Mouse (Mus musculus) brain, embryonic 18.5 days (tissue): ENCODE results near the gene Ankzf1.

ENCODE experiments used
- DNase-seq: peaks from one replicate; pipeline ENCODE4 v3.0.0-alpha.2; 2012; ENCODE audit warnings: low read depth, low spot score

Gene Ankzf1

DNA sequence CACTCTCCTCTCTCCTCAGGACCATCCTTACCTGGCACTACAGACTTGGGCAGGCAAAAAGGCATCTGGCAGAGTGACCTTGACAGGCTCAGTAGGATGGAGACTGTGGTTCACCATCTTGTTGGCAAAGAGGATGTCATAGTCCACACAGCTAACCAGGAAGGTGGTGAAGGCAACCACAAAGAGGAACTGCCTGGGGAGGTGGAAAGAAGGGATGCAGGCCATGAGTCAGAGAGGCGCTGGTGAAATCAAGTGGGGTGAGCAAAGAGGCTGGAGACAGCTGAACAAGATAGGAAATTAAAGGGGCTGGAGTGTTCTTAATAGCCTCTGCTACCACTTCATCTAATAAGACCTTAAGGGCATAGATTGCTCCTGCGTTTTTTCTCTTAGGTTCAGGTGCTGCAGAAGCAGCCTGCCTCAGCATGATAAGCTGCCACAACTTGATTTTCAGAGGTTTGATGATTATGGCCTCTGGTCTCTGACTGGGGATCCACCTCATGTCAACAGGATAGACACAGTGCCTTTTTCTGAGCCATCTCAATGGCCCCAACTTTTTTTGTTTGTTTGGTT, 4.0 kb upstream of the Ankzf1 start:
- no peak for DNase-seq

DNA sequence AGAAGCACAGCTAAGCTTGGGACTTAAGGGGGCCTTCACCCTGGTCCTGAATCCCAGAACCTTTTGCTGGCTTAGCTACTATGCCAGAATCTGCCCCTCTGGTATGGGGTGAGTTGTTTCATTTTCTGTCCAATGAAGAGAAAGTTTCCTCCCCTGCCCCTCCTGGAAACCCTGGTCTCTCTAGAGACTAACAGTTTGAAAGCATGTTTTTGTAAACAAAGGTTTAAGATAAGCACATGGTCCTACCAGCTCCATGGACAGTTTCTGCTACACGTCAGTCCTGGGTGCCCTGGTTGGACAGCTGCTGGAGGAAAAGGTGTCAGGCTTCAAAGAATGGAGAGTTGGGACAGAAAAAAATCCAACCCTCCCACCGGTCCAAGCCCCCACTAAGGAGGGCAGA, 1.4 kb upstream of the Ankzf1 start:
- no peak for DNase-seq

DNA sequence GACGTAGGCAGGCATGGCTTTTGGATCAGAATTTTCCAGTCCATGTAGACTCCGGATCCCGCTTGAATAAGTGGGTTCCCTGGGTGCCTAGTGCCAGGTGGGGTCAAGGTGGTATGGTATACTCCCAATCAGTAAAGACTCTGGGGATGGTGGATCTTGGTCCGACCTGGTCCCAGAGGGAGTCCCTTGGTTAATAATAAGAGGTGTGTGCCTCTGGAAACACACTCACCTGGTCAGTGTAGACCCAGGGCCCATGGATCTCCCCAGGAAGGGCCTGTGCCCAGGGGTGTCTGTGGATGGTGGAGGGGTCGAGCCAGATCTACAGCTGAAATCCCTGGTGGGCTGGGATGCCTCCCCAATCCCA, 711 bp upstream of the Ankzf1 start:
- no peak for DNase-seq

DNA sequence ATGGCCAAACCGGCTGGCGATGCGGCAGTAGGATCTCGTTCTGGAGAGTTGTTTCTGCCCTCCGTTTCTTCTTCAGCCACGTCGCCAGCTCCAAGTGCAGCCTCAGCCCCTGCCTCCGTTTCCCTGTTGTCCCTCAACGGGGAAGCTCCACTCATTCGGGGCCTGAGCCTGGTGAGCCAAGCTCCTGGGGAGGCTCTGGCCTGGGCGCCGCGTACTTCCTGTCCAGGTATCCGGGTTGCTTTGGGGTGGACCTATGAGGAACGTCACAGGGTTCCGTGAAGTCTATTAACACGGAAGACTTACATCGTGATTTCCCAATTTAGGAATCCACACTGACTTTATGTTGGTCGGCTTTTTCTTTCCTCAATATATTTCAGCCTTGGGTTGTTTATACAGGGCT, 501 bp downstream of the Ankzf1 start:
- DNase-seq, result no peak

DNA sequence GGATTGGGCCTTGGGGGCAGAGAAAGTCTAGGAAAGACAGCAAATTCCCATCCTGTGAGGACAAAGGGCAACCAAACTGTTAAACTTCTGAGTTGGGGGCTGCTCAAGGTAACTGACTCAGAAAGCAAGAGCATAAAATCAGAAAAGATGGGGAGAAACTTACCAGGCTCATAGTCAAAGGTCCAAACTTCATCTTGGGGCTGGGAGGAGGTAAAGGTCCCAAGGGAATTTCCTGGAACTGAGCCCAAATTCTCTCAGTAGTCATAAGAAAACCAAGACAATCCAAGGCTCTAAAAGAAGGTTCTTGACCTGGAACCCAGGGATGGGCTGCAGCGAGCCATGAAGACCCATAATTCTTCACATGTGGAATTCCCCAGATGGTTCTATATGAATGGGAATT, 9.3 kb downstream of the Ankzf1 start:
- no peak for DNase-seq

DNA sequence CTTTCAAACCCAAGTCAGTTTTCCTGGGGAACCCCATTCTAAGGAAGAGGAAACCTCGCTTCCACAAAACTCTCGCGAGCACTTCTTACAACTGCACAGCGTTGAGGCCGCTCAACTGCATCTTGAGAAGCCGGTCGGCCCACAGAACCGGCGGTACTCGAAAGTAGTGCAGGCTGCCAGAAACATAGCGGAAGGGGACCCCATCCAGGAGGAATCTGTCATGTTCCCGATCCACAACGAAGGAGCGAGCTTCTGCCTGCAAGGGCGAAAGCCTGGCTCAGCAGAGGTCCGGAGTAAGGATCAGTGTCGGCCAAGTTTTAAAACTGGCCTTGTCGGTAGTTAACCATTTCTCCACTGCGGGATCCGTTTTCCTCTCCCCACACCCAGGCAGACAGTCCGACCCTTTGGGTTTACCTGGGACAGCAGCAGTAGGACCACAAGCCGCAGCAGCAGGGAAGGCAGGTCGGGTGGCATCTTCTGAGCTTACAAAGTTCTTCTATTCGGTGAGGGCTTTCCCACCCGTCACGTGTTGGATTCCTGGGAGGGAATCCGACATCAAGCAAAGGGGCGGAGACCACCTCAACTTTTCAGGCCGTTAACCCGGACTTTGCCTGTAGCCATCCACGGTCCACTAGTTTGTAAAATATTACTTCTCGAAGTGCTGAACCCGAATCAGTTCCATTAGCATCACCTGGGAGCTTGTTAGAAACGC, 17.2 kb downstream of the Ankzf1 start:
- DNase-seq, result no peak

DNA sequence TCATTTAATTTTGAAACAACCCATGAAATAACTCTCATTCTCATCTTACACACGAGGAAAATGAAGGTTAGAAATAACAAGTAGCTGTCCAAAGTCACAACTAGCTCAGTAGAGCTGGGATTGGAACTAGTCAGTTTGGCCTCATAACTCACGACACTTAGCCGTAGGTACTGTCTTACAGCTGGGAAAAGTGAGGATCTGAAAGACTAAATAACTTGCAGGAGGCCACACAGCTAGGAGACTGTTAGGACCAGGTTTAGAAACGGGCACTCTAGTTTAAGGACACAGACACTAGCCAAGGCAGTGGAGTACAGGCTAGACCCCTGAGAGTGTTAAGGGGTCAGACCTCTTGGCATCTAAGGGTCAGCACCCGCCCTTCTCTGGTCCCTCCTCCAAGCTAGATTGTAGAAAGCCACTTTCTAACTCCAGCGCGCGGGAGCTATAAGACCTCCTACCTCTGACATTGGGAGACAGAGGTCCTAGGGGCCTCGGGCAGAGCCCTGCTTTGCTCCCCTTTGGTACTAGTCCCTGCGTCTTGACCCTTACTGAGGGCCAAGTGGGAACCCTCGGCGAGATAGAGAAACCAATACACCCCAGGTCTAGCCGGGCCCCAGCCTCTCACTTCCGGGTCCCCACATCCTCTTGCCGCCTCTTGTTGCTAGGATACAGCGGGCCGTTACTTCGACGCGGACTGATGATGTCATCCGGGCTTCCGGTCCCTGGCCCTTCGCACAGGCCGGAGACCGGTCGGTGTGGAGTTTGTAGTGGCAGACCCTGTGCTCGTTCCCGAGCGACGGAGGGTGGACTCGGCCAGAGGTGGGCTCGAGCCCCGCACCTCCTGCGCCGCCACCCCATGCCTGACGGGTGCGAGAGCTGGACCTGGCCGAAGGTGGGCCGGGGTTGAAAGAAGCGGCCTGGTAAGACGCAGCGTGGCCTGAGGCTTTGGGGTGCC, 18.5 kb downstream of the Ankzf1 start, which contains the start of the genes Glb1l and Stk16:
Gene Glb1l (minus strand): TSS at position 678 of the 952 bp plus-strand sequence.
Gene Stk16 (plus strand): TSS at position 703 of the 952 bp plus-strand sequence.
- peak; percentile 91 for DNase-seq

DNA sequence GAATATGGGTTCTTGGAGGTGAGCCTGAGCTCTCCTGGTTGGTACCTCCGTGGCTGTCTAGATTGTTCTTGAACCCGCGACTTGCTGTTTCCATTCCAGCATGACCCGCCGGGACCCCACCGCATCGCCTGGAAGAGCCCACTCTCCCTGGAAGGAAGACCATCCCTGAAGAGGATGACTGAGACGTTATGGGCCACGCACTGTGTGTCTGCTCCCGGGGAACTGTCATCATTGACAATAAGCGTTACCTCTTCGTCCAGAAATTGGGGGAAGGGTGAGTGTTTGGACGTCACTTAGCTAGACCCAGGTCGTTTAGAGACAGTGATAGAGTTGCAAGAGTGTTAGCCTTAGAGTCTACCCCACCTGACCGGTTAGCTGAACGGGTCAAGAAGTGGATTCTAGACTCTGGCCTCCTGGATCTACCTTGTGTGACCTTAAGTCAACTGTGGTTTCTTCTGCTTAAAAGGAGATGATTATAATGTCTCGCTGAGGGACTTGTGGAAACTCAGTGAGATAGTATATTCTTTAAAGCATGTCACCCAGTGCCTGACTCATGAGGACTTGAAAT, 19.3 kb downstream of the Ankzf1 start:
- DNase-seq, result no peak

DNA sequence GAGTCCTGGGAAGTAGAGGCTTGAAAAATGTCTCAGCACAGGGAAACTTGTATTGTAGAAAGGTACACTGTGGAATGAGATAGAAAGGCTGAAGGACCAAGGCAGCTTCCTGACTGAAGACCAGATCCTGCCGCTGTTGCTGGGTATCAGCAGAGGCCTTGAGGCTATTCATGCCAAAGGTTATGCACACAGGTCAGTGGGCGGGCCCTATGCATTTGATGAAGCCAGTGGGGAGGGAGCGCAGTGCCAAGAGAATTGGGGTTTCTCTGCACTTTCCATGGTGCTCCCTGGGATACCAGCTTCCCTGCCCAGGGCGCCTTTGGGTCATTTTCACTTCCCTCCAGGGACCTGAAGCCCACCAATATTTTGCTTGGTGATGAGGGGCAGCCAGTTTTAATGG, 20.6 kb downstream of the Ankzf1 start:
- DNase-seq, result no peak

DNA sequence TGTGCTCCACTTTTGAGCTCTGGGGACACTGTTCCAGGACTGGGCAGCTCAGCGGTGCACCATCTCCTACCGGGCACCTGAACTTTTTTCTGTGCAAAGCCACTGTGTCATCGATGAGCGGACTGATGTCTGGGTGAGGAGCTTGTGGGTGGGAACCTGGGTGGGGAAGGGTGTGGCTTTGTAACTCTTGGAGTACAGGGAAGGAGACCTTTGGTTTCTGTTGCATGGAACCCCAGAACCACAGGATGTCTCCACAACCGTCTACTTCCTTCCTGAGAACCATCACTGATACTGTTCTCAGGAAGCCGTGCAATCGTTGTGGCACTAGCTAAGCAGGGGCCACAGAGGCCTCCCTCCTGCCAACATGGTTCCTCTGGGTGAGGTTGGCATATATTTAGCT, 21.1 kb downstream of the Ankzf1 start:
- no peak for DNase-seq

DNA sequence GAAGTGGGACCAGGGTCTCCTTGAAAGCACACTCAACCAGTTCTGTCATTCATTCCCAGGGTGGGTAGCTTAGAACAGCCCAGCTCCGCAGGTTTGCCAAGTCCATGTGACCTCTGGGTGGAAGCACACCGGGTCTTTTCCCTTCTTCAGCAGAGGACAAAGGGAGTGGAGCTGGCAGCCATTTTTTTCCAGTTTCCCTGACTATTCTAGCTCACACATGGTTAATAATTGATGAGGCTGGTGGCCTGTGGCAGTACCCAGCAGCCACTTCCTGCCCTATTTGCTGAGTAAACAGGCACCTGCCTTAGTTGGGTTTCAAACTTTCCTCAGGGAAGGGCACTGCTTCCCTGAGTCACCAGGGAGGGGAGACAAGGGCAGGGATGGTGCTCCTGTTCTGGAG, 22.5 kb downstream of the Ankzf1 start:
- DNase-seq, result no peak

DNA sequence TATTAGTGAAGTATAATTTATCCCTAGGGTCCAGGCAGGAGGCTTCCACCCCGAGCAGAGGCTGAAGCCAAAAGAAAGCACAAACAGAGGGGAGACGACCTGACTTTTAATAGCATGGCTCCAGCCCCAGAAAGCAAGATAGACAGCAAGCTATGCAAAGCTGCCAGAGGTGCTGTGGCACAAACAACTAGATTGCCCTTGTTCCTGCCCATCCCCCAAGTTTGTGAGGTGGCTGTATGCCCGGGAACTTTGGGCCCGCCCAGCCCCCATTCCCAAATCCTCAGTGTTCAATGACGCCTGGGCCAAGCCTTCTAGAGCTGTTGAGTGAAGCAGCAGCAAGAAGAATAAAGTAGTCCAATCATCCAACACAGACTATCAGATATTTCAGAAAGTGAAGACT, 22.9 kb downstream of the Ankzf1 start:
- no peak for DNase-seq

DNA sequence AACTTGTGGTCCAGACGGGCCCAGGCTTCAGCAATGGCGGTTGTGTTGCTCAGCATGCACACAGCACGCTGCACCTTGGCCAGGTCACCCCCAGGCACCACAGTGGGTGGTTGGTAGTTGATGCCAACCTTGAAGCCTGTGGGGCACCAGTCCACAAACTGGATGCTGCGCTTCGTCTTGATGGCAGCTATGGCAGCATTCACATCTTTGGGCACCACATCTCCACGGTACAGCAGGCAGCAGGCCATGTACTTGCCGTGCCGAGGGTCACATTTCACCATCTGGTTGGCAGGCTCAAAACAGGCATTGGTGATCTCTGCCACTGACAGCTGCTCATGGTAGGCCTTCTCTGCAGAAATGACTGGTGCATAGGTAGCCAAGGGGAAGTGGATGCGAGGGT, 23.8 kb downstream of the Ankzf1 start:
- DNase-seq, result no peak

DNA sequence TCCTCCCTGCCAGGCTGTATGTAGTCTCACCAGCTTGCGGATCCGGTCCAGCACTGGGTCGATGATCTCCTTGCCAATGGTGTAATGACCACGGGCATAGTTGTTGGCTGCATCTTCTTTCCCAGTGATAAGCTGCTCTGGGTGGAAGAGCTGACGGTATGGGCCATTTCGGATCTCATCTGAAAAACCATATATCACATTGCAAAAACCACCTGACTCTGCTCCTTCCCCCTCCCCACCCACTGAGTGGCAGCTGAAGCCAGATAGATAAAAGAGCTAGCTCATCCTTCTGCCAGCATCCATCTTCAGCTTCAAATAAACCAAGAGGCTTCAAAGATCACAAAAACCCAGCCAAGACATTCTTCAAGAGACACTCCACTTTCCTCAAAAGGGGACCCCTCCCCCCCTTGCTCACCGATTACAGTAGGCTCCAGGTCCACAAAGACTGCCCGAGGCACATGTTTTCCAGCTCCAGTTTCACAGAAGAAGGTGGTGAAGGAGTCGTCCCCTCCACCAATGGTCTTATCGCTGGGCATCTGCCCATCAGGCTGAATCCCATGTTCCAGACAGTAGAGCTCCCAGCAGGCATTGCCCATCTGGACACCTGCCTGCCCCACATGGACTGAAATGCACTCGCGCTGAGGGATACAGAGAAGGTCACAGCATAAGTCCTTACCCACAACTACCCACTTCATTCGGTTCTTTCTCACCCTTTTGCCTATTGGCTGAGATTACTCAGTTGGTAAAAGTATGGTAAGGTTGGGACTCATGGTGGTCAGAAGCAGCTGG, 25.0 kb downstream of the Ankzf1 start:
- no peak for DNase-seq

DNA sequence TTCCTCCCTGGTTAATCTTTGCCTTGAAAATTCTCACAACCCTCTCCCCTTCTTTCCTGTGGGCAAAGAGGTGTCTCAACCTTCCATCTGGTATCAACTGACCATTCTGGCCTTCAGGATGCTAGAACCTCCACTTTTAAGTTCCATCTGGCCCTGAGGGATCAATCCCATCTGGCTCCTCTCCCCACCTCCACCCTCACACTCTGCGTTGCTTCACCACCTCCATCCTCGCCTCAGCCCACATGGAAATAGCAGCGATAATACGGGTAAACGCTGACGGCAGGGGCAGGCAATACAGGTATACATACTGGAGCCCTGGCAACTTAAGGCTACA, 25.9 kb downstream of the Ankzf1 start:
- no peak for DNase-seq

DNA sequence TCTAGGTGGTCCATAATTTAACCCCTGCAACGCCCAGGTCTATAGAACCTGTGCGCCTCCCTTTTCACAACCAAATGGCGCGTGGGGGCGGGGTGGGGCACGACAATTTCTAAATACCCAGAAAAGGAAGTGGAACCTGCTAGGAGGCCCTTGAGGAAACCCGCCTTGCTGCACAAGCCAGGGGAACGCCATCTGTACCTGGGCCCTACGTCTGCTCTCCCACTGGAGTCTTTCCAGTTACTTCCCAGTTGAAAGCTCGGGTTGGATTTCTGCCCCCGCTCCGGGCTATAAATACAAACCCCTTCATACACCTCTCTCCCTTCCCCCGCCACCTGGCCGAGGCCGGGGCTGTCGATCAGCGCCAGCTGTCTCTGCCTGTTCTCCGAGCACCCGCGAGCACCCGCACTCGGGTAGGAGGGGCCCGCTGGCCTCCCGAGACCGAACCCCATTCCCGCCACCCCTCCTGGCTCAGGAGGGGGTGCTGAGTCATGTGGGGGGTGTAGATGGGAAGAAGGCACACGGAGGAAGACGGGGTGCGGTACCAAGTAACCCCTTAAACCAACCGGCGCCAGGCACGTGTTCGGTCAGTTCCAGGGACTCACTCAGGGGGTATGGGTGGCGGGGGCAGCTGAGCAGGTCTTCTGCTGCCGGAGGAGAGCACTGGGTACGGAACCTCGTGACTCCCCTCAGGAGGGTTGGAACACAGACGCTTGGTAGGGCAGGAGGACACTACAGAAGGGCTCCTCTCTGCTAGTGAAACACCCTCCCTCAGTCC, 26.5 kb downstream of the Ankzf1 start:
- DNase-seq, result no peak

DNA sequence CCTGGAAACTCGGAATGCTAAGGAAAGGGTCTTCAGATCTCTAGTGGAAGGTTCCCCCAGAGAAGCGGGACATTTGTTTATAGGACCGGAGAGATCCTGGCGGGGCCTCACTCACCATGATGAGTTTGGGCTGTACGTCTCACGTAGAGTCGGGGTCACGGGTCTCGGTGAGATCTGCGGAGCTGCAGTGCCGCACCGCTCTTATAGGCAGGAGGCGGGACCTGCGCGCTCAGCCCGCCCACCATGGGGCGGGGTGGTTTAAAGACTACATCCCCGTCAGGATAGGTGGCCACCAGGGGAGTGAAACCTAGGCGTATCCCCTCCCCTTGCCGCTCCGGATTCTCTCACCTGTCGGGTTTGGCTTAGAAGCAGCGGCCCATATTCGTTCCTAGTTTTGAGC, 27.1 kb downstream of the Ankzf1 start:
- DNase-seq, result no peak

DNA sequence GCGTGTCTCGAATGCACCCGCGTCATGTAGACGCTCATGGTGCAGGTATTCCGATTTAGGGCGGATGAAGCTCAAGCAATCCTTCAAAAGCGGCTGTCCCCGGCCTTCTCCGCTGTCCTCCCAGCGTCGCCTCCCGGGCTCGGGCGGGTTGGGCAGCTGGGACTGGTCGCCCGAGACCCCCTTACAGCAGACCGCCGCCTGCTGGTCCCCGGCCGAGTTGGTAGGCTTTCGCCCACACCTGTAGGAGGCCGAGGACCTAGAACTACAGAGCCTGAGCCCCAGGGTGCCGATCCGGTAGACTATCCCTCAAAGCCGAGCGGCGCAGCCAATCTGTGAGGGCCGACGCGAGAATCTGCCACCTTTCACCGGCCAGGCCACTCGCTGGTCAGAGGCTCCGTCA, 27.6 kb downstream of the Ankzf1 start, which contains the start of gene Tuba4a:
Gene Tuba4a (minus strand): TSS at position 335 of the 400 bp plus-strand sequence.
- DNase-seq, result no peak

DNA sequence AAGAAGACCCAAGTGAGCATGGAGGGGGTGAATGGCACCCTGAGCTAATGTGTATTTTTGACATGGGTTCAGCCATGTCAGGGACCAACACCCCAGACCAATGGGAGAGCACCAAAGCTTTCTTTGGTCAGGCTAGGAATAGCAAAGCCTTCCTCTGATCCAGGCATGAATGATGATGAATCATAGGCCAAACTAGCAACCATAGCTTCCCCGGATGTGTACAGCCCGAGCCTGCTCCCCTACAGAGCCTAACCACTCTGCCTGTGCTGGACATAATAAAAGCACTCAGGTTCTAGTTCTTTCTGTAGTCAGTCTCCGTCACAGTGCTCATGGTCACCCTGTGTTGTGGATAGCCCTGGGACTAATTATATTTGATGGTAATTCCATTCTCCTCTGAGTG, 29.6 kb downstream of the Ankzf1 start:
- DNase-seq, result no peak

DNA sequence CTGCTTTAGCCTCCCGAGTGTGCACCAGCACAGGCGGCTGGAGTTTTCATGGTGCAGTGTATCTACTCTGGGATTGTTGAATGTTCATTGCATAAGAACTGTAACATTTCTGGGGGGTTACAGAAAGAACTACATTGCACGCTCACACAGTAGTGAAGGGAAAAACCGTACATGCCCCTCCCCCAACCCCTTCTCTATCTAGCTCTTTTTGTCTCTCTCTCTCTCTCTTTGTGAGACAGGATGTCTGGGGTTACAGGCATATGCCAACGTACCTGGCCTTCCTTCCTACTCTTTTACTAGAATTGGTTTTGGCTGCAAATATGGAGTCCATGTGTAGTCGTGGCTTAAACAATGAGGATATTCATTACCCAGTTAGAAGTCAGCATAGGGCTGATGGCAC, 31.0 kb downstream of the Ankzf1 start:
- DNase-seq, result no peak

DNA sequence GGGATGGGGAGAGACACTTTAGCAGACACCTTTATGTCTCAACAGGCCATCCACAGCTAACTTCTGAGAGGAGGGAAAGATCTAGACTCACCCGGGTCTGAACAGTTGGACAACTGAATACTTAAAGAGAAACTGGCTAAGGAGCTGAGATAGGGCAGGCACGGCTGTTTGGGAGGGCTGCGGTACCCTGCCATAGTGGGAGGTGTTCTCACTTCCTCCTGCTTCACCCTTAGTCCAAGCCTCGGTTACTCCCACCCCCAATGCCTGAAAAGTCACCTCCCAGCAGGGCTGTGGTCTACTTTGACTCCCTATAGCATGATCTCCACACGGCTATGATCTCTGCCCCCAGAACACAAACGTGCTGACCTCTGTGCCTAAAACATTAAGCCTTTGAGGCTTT, 31.6 kb downstream of the Ankzf1 start:
- DNase-seq, result no peak
